Mouse (Mus musculus): ENCODE measurements around the gene Itga9. TPM values are rescaled to one million over a fixed set of nuclear protein-coding genes. Genes with fewer than 3 reads are reported as not detected.
A peak's percentile ranks its signal among the peaks of the same experiment; 100 is the strongest.

Gene Itga9
- polyA plus RNA-seq, 1 experiment from 2014 or later, result 8.3 TPM

DNA sequence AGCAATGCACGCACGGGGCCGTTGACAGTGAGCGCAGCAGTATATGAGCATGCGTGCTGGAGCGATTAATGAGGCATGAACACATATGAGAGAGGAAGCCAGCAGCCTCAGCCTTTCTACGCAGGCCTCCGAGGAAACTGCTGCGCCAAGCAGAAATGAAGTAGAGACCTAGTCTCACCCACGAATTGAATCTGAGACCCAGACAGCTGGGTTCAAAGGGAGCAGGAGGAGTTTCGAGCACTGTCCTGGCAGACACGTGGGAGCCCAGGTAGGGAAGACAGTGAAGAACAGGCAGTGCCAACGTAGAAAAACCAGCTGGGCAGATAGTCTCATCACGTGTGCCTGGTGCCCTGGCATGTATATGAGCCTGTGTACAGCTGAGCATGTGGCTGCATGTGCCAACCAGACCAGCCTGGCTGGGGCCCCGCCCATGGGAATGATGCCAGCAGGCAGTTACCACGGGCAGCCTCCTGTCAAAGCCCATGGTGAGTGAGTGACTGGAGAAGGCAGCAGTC, 313.2 kb downstream of the Itga9 start:
- H3K9ac ChIP-seq (ENCODE audit: low read depth, low read length), result no peak overlapping the region
- no peak overlapping the region for H3K4me2 ChIP-seq
- WGBS (ENCODE audit: insufficient replicate concordance), result 77% methylated on average over 16 of the region's 16 CpGs

DNA sequence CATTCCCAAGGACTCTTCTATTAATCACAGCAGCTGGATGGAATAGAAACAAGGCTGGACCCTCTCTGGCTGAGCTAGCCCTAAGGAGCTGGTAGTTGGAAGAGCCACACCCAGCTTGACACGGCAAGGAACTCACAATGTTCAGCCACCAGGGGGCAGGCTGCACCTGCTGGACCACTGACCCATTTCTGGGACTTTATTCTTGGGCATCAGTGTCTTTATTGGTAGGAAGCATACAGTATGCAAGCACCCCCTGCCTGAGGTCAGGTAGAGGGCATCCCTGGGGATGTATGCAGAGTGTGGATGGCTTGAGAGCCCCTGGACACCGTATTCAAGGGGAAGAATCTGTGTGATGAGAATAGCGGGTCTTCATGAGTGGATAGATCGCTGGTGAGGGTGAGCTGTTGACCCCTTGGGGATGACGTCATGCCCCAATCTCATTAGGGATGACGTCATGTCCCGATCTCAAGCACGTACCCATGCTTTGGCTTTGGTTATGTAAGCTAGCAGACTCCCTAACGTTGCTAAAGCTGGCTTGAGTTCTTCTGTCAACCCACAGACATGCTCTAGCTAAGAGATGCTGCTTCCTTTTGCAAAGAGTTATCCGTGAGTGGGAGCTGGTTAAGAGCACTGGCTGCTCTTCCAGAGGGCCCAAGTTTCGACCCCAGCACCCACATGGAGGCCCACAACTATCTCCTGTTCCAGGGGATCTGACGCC, 314.5 kb downstream of the Itga9 start:
- H3K36me3 ChIP-seq (ENCODE audit: control insufficient read depth, insufficient read depth, low read length), result no peaks in the 10 kb centered on the region
- 0 out of 2 replicates have a peak, but pooled peaks have one; percentile 35 for ATAC-seq (replicated peaks; ENCODE audit: insufficient number of reproducible peaks, low FRiP score, low TSS enrichment)
- H3K9ac ChIP-seq (ENCODE audit: low read depth, low read length), result no peak overlapping the region
- no peak overlapping the region for H3K4me3 ChIP-seq (ENCODE audit: low read depth, low read length)
- peaks cover 12% of the 10 kb centered on the region; the same call in 1 of the 2 replicates for H3K4me1 ChIP-seq (ENCODE audit: control insufficient read depth, insufficient read depth, low read length)
- H3K4me2 ChIP-seq, result no peak overlapping the region
- H3K9me3 ChIP-seq (replicated peaks; ENCODE audit: control insufficient read depth, low read length), result no peaks in the 10 kb centered on the region
- H3K27me3 ChIP-seq (ENCODE audit: control insufficient read depth, insufficient read depth, low read length), result peaks cover 7% of the 10 kb centered on the region
- no peak overlapping the region for H3K27ac ChIP-seq (ENCODE audit: low read depth, low read length)
- 48% methylated on average over 12 of the region's 12 CpGs for WGBS (ENCODE audit: insufficient replicate concordance)

More for the DNA sequence above, 313.2 kb downstream of the Itga9 start:
- Histone ChIP-seq H3K4me1 (ENCODE audit: control insufficient read depth, insufficient read depth, low read length) (peaks cover 9% of the 10 kb centered on the region; the same call in 1 of the 2 replicates), H3K9me3 (replicated peaks; ENCODE audit: control insufficient read depth, low read length) (no peaks in the 10 kb centered on the region), H3K4me3 (ENCODE audit: low read depth, low read length) (no peak overlapping the region), H3K36me3 (ENCODE audit: control insufficient read depth, insufficient read depth, low read length) (no peaks in the 10 kb centered on the region), H3K27me3 (ENCODE audit: control insufficient read depth, insufficient read depth, low read length) (peaks cover 7% of the 10 kb centered on the region), H3K27ac (ENCODE audit: low read depth, low read length) (no peak overlapping the region)
- ATAC-seq (replicated peaks; ENCODE audit: insufficient number of reproducible peaks, low FRiP score, low TSS enrichment), result no peak

DNA sequence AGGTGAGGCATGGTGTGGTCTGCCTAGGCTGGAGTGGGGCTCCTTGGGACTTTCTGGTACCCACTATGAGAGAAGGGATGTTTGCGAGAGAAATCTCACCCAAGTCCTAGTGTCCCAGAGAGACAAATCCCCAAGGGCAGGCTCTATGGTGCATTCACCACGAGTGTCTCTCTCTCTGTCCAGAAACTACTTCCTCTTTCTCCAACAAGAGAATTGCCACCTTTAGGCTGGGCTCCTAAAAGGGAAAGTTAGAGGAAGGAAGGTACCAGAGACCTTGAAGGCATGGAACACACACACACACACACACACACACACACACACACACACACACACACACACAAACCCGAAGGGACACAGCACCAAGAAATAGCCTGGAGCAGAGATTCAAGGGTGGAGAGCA, 315.4 kb downstream of the Itga9 start:
- H3K4me3 ChIP-seq (ENCODE audit: low read depth, low read length), result no peak overlapping the region
- no peak overlapping the region for H3K27ac ChIP-seq (ENCODE audit: low read depth, low read length)
- no peak for ATAC-seq (replicated peaks; ENCODE audit: insufficient number of reproducible peaks, low FRiP score, low TSS enrichment)
- H3K36me3 ChIP-seq (ENCODE audit: control insufficient read depth, insufficient read depth, low read length), result no peaks in the 10 kb centered on the region
- peaks cover 12% of the 10 kb centered on the region; the same call in 1 of the 2 replicates for H3K4me1 ChIP-seq (ENCODE audit: control insufficient read depth, insufficient read depth, low read length)
- H3K9me3 ChIP-seq (replicated peaks; ENCODE audit: control insufficient read depth, low read length), result no peaks in the 10 kb centered on the region
- 60% methylated on average over 3 of the region's 3 CpGs for WGBS (ENCODE audit: insufficient replicate concordance)
- no peak overlapping the region for H3K9ac ChIP-seq (ENCODE audit: low read depth, low read length)
- H3K27me3 ChIP-seq (ENCODE audit: control insufficient read depth, insufficient read depth, low read length), result peaks cover 7% of the 10 kb centered on the region
- no peak overlapping the region for H3K4me2 ChIP-seq

DNA sequence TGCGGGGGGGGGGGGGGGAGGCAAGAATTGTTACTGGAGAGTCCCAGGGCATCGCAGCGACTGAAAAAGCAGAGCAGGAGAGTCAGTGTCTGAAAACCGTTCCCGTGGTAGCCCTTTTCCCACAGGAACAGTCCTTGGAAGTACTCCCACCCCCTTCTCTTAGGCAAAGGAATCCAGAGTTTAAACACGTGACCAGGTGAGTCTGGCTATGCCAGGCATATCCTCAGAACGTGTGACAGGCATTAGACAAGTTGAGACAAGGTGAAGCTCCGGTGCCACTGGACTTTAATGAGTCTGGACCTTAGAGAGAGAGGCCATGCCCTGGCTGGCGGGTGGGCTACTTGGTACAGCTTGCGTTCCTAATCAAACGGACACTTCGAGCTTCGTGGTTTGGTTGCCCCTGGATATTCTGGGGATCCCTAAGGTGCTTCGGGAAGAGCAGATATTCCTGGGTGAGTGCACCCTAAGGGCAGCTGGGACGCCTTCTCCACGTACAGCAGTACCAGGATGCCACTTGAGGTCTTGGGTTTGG, 318.1 kb downstream of the Itga9 start:
- H3K9ac ChIP-seq (ENCODE audit: low read depth, low read length), result peak overlapping the region; percentile 62
- peaks cover 30% of the 10 kb centered on the region for H3K4me1 ChIP-seq (ENCODE audit: control insufficient read depth, insufficient read depth, low read length)
- no peak overlapping the region for H3K27ac ChIP-seq (ENCODE audit: low read depth, low read length)

DNA sequence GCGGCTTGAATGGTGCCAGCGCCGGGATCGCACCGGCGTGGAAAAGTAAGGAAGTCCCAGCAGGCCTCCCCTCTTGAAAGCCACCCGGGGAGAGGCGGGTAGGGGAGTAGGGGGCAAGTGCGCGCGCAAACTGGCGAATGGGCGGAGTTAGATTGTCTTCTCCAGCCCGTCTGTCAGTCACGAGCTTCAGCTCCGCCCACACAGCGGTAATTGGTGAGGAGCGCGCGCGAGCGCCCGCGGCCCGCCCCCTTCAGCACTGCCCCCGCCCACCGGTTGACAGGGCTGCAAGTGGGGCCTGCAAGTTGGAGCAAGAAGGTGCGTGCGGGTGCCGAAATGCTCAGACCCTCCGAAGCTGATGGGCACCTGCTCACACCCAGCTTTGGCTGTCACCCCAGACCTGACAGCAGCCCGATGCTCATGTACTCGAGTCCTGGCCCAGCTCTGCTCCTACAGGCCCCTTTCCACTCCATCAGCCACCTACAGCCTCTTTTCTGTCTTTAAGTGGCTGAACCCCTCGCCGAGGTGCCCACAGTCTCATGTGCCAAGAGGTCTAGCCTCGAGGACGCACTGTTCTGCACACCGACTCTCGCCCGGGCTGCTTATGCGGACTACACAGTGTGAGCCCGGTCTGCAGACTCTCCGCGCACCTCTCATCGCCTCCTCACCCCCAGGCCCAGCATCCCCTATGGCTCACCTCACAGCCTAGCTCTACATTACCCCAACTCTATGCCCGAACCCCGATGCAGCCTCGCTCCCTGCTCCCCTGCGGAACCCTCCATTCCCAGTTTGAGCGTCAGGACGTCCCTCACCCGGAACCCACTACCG, 319.0 kb downstream of the Itga9 start:
- no peaks in the 10 kb centered on the region for H3K27me3 ChIP-seq (ENCODE audit: control insufficient read depth, insufficient read depth, low read length)
- peak overlapping the region; percentile 85 for H3K4me3 ChIP-seq (ENCODE audit: low read depth, low read length)
- under 1% methylated on average over 53 of the region's 53 CpGs for WGBS (ENCODE audit: insufficient replicate concordance)
- peak; percentile 90 for ATAC-seq (replicated peaks; ENCODE audit: insufficient number of reproducible peaks, low FRiP score, low TSS enrichment)
- no peaks in the 10 kb centered on the region for H3K9me3 ChIP-seq (replicated peaks; ENCODE audit: control insufficient read depth, low read length)
- peak overlapping the region; percentile 83 for H3K9ac ChIP-seq (ENCODE audit: low read depth, low read length)
- peaks cover 32% of the 10 kb centered on the region for H3K4me1 ChIP-seq (ENCODE audit: control insufficient read depth, insufficient read depth, low read length)
- H3K4me2 ChIP-seq, result peak overlapping the region; percentile 99
- H3K27ac ChIP-seq (ENCODE audit: low read depth, low read length), result peak overlapping the region; percentile 79
- no peaks in the 10 kb centered on the region for H3K36me3 ChIP-seq (ENCODE audit: control insufficient read depth, insufficient read depth, low read length)

More for the DNA sequence above, 318.1 kb downstream of the Itga9 start:
- no peaks in the 10 kb centered on the region for H3K9me3 ChIP-seq (replicated peaks; ENCODE audit: control insufficient read depth, low read length)
- WGBS (ENCODE audit: insufficient replicate concordance), result 11% methylated on average over 16 of the region's 16 CpGs
- H3K27me3 ChIP-seq (ENCODE audit: control insufficient read depth, insufficient read depth, low read length), result peaks cover 4% of the 10 kb centered on the region
- H3K4me2 ChIP-seq, result peak overlapping the region; percentile 99
- peak overlapping the region; percentile 85 for H3K4me3 ChIP-seq (ENCODE audit: low read depth, low read length)
- no peaks in the 10 kb centered on the region for H3K36me3 ChIP-seq (ENCODE audit: control insufficient read depth, insufficient read depth, low read length)
- ATAC-seq (replicated peaks; ENCODE audit: insufficient number of reproducible peaks, low FRiP score, low TSS enrichment), result no peak

DNA sequence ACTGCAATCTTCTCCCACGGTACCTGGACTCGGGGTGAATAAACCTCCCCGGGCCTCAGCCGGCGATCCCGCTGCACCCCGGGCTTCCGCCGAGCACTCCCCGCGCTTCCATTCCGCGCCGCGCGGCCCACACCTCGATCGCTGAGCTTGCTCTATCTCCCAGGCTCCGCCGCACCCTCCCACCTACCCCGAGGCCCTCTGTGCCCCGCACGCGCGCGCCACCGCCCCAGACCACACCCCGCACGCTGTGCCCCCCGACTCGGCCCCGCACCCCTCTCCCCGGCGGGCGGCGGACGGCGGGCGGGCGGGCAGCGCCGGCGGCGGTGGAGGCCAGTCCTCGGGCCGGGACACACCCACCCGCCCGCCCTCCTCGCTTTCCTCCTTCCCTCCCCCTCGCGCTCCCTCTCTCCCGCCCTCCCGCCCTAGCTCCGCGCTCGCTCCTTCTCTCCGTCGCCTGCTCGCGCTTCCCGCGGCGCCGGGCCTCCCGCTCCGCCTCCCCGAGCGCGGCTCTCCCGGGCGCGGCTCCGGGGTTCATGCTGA, 319.7 kb downstream of the Itga9 start, which contains the start of gene Ctdspl:
Ctdspl (plus strand) TSS at position 343 of the 540 bp plus-strand sequence.
- Histone ChIP-seq H3K4me1 (ENCODE audit: control insufficient read depth, insufficient read depth, low read length) (peaks cover 28% of the 10 kb centered on the region), H3K36me3 (ENCODE audit: control insufficient read depth, insufficient read depth, low read length) (no peaks in the 10 kb centered on the region), H3K27me3 (ENCODE audit: control insufficient read depth, insufficient read depth, low read length) (no peaks in the 10 kb centered on the region), H3K4me3 (ENCODE audit: low read depth, low read length) (peak within 1 kb of the TSS; percentile 85), H3K9me3 (replicated peaks; ENCODE audit: control insufficient read depth, low read length) (no peaks in the 10 kb centered on the region), H3K27ac (ENCODE audit: low read depth, low read length) (peak within 1 kb of the TSS; percentile 79), H3K9ac (ENCODE audit: low read depth, low read length) (peak within 1 kb of the TSS; percentile 83), H3K4me2 (peak within 1 kb of the TSS; percentile 99)
- under 1% methylated on average over 42 of the region's 73 CpGs for WGBS (ENCODE audit: insufficient replicate concordance)
- peak; percentile 64 for ATAC-seq (replicated peaks; ENCODE audit: insufficient number of reproducible peaks, low FRiP score, low TSS enrichment)

DNA sequence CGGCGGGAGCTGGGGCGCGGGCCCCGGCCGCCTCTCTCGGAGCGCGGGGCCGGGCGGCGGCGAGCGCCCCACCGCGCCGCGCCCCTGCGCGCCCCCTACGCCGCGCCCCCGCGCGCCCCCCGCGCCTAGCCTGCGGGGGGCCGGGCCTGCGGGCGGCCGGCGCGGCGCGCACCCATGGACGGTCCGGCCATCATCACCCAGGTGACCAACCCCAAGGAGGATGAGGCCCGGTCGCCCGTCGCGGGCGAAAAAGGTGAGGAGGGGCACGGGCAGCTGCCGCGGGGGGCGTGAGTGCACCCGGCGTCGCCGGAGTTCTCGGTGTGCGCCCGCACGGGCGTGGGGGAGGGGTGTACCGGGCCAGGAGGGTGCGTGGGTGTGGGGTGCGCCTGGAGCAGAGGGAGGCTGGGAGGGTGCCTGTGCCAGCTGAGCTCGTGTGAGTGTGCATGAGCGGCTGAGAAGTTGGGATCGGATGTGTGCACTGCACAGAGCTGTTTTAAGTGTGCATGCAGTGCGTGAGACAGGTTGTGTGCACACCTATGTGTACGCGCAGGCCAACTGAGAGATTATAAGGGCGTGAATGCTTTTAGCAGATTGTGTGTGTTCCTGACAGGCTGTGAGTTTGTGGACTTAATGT, 320.3 kb downstream of the Itga9 start:
- H3K36me3 ChIP-seq (ENCODE audit: control insufficient read depth, insufficient read depth, low read length), result no peaks in the 10 kb centered on the region
- H3K27ac ChIP-seq (ENCODE audit: low read depth, low read length), result peak overlapping the region; percentile 79
- ATAC-seq (replicated peaks; ENCODE audit: insufficient number of reproducible peaks, low FRiP score, low TSS enrichment), result no peak
- H3K27me3 ChIP-seq (ENCODE audit: control insufficient read depth, insufficient read depth, low read length), result no peaks in the 10 kb centered on the region
- H3K9ac ChIP-seq (ENCODE audit: low read depth, low read length), result peak overlapping the region; percentile 83
- H3K4me2 ChIP-seq, result peak overlapping the region; percentile 99
- H3K4me1 ChIP-seq (ENCODE audit: control insufficient read depth, insufficient read depth, low read length), result peaks cover 28% of the 10 kb centered on the region
- 4% methylated on average over 35 of the region's 68 CpGs for WGBS (ENCODE audit: insufficient replicate concordance)
- H3K4me3 ChIP-seq (ENCODE audit: low read depth, low read length), result peak overlapping the region; percentile 85
- H3K9me3 ChIP-seq (replicated peaks; ENCODE audit: control insufficient read depth, low read length), result no peaks in the 10 kb centered on the region

DNA sequence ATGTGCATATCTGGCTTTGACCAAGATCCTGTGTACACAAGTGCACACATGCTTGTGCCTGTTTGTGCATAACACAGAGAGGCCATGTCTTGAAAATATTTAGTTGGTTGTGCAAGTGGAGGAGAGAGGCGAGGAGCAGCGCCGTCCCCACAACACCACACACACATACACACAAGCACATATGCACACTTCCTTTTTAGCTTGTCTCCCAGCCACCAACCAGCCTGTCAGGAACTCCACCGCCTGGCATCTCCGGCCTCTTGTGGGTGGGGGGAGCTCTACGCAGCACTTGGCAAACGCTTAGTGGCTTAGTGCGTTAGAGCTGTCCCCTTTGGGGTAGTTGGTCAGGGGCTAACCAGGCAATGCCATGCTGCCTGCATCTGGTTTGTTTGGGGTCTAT, 321.0 kb downstream of the Itga9 start:
- H3K4me3 ChIP-seq (ENCODE audit: low read depth, low read length), result peak overlapping the region; percentile 85
- H3K27ac ChIP-seq (ENCODE audit: low read depth, low read length), result no peak overlapping the region
- H3K4me1 ChIP-seq (ENCODE audit: control insufficient read depth, insufficient read depth, low read length), result peaks cover 28% of the 10 kb centered on the region
- peak overlapping the region; percentile 99 for H3K4me2 ChIP-seq
- H3K36me3 ChIP-seq (ENCODE audit: control insufficient read depth, insufficient read depth, low read length), result no peaks in the 10 kb centered on the region
- 50% methylated on average over 8 of the region's 8 CpGs for WGBS (ENCODE audit: insufficient replicate concordance)
- ATAC-seq (replicated peaks; ENCODE audit: insufficient number of reproducible peaks, low FRiP score, low TSS enrichment), result no peak
- no peaks in the 10 kb centered on the region for H3K9me3 ChIP-seq (replicated peaks; ENCODE audit: control insufficient read depth, low read length)
- peak overlapping the region; percentile 83 for H3K9ac ChIP-seq (ENCODE audit: low read depth, low read length)
- no peaks in the 10 kb centered on the region for H3K27me3 ChIP-seq (ENCODE audit: control insufficient read depth, insufficient read depth, low read length)
